Mouse (Mus musculus) testis, adult 2 months (tissue): ENCODE data around the gene Sars2.

ENCODE experiments used
- CTCF ChIP-seq: fragments of 200-500 bp; IDR thresholded peaks from 2 replicates; pipeline ENCODE4 v1.5.1; 2012; ENCODE audit warnings: low read depth, mild to moderate bottlenecking, inconsistent platforms, low read length, moderate library complexity; ENCODE audit not compliant: control insufficient read depth, insufficient read depth, insufficient replicate concordance
- POLR2A ChIP-seq: fragments of 200-500 bp; IDR thresholded peaks from 2 replicates; pipeline ENCODE4 v1.6.1; 2012; ENCODE audit warnings: low read depth, mild to moderate bottlenecking, inconsistent platforms, low read length, moderate library complexity; ENCODE audit not compliant: control insufficient read depth

DNA sequence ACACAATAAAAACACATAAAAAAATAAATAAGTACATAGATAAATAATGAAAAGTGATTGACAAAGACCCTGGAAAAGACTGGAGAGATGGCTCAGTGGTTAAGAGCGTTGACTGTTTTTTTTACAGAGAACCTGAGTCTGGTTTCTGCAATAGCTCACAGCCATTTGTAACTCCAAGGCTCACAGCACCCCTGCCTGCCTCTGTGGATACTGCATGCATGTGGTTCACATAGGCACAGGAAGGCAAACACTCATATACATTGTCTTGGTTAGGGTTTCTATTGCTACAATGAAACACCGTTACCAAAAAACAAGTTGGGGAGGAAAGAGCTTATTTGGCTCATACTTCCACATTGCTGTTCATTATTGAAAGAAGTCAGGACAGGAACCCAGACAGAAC lies 26.2 kb upstream of the Sars2 start:
- TF ChIP-seq POLR2A (no peak), CTCF (no peak)
